Mouse (Mus musculus) urinary bladder, postnatal 14 days (tissue): ENCODE data around the gene Bod1l.

Experiments used
- DNase-seq: peaks from one replicate; pipeline ENCODE4 v3.0.0; 2021; ENCODE audit warnings: low spot score

The Bod1l gene

GRCm38 (mm10) chr5:41844147-41844529 lies at the start of gene Bod1l:
Bod1l (minus strand) TSS chr5:41844315.
- DNase-seq, result peak; percentile 96

GRCm38 (mm10) chr5:41893351-41893750 lies 49.2 kb upstream of the Bod1l start:
- no peak for DNase-seq

GRCm38 (mm10) chr5:41890871-41891270 lies 46.8 kb upstream of the Bod1l start:
- no peak for DNase-seq

- DNase-seq, result no peak
These were observed 45.2 kb upstream of the Bod1l start for GRCm38 (mm10) chr5:41889245-41889849.

GRCm38 (mm10) chr5:41888834-41889233 lies 44.7 kb upstream of the Bod1l start:
- DNase-seq, result no peak

GRCm38 (mm10) chr5:41887738-41888137 lies 43.6 kb upstream of the Bod1l start:
- DNase-seq, result peak; percentile 71

GRCm38 (mm10) chr5:41884563-41884962 lies 40.4 kb upstream of the Bod1l start:
- DNase-seq, result peak; percentile 66

GRCm38 (mm10) chr5:41871164-41871563 lies 27.0 kb upstream of the Bod1l start:
- DNase-seq, result no peak

GRCm38 (mm10) chr5:41855781-41856180 lies 11.7 kb upstream of the Bod1l start:
- no peak for DNase-seq

GRCm38 (mm10) chr5:41845558-41845937 lies 1.4 kb upstream of the Bod1l start:
- DNase-seq, result no peak

- peak; percentile 9 for DNase-seq
These were observed 874 bp upstream of the Bod1l start for GRCm38 (mm10) chr5:41844820-41845557.

- DNase-seq, result no peak
These were observed 532 bp downstream of the Bod1l start for GRCm38 (mm10) chr5:41843419-41844146.

- DNase-seq, result peak; percentile 34
These were observed 1.4 kb downstream of the Bod1l start for GRCm38 (mm10) chr5:41842681-41843080.

GRCm38 (mm10) chr5:41841735-41842134 lies 2.4 kb downstream of the Bod1l start:
- DNase-seq, result no peak

- no peak for DNase-seq
These were observed 14.0 kb downstream of the Bod1l start for GRCm38 (mm10) chr5:41830100-41830499.

GRCm38 (mm10) chr5:41821158-41821557 lies 23.0 kb downstream of the Bod1l start:
- DNase-seq, result no peak

GRCm38 (mm10) chr5:41820530-41820929 lies 23.6 kb downstream of the Bod1l start:
- DNase-seq, result no peak

GRCm38 (mm10) chr5:41812516-41812915 lies 31.6 kb downstream of the Bod1l start:
- DNase-seq, result no peak

- no peak for DNase-seq
These were observed 32.8 kb downstream of the Bod1l start for GRCm38 (mm10) chr5:41811279-41811678.

- no peak for DNase-seq
These were observed 36.7 kb downstream of the Bod1l start for GRCm38 (mm10) chr5:41807383-41807782.

GRCm38 (mm10) chr5:41806176-41806575 lies 37.9 kb downstream of the Bod1l start:
- no peak for DNase-seq

- no peak for DNase-seq
These were observed 39.0 kb downstream of the Bod1l start for GRCm38 (mm10) chr5:41805085-41805484.

GRCm38 (mm10) chr5:41804643-41805042 lies 39.5 kb downstream of the Bod1l start:
- DNase-seq, result no peak
